Mouse (Mus musculus): ENCODE results near the gene Wdr46. TPM values are rescaled to one million over a fixed set of nuclear protein-coding genes. Genes with fewer than 3 reads are reported as not detected.

Wdr46 gene
- polyA plus RNA-seq, 1 experiment = 64.8 TPM

DNA sequence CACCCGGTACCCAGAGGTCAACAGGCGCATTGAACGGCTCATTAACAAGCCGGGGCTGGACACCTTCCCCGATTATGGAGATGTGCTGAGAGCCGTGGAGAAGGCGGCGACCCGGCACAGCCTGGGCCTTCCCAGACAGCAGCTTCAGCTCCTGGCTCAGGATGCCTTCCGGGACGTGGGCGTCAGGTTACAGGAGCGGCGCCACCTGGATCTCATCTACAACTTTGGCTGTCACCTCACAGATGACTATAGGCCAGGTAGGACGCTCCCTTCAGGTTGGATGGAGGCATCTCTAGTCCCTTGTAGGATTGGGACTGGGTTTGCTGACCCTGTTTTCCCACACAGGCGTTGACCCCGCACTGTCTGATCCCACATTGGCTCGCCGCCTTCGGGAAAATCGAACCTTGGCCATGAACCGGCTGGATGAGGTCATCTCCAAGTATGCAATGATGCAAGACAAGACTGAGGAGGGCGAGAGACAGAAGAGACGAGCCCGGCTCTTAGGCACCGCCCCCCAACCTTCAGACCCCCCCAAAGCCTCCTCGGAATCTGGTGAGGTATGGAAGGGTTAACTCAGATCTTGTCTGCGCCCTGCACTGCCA is 28.5 kb upstream of the Wdr46 start:
- TF ChIP-seq FOSL1 (IDR thresholded peaks at IDR 0.05; ENCODE audit: insufficient read depth, low read length, poor library complexity, severe bottlenecking) (no peak), MYOD1 (IDR thresholded peaks at IDR 0.05; ENCODE audit: control insufficient read depth, insufficient read length, low read depth) (no peak), MYOG (IDR thresholded peaks at IDR 0.05; ENCODE audit: control insufficient read depth, extremely low read depth, insufficient read length) (no peak), MAX (IDR thresholded peaks at IDR 0.05) (no peak), CEBPB (IDR thresholded peaks at IDR 0.05; ENCODE audit: low read depth) (no peak), USF1 (IDR thresholded peaks at IDR 0.05; ENCODE audit: low read depth) (no peak), CTCF (IDR thresholded peaks at IDR 0.05; ENCODE audit: control insufficient read depth, insufficient read depth, insufficient read length) (no peak)
- Histone ChIP-seq H3K36me3 (ENCODE audit: control insufficient read depth, insufficient read depth) (peaks cover 38% of the 10 kb centered on the region), H3K4me3 (ENCODE audit: insufficient read depth, poor library complexity, severe bottlenecking) (no peak overlapping the region), H3K79me3 (ENCODE audit: low read depth) (peaks cover 4% of the 10 kb centered on the region), H3ac (ENCODE audit: control insufficient read depth, insufficient read length, low read depth) (no peak overlapping the region), H3K27me3 (ENCODE audit: control insufficient read depth, insufficient read depth, insufficient read length) (no peaks in the 10 kb centered on the region), H3K79me2 (ENCODE audit: control insufficient read depth, insufficient read depth) (peaks cover 51% of the 10 kb centered on the region)

DNA sequence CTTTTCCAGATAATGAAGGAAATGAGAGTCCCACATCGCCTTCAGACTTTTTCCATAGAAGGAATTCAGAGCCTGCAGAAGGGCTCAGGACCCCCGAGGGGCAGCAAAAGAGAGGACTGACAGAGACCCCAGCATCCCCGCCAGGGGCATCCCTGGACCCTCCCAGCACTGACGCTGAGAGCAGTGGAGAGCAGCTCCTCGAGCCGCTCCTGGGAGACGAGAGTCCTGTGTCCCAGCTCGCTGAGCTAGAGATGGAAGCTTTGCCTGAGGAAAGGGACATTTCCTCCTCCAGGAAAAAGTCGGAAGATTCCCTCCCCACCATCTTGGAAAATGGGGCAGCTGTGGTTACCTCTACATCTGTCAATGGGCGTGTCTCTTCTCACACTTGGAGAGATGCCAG is 27.2 kb upstream of the Wdr46 start:
- no peak for TF ChIP-seq USF1 (IDR thresholded peaks at IDR 0.05; ENCODE audit: low read depth)
- no peak for TF ChIP-seq CTCF (IDR thresholded peaks at IDR 0.05; ENCODE audit: control insufficient read depth, insufficient read depth, insufficient read length)
- no peak for TF ChIP-seq MYOG (IDR thresholded peaks at IDR 0.05; ENCODE audit: control insufficient read depth, extremely low read depth, insufficient read length)
- TF ChIP-seq MYOD1 (IDR thresholded peaks at IDR 0.05; ENCODE audit: control insufficient read depth, insufficient read length, low read depth) = no peak
- no peak for TF ChIP-seq MAX (IDR thresholded peaks at IDR 0.05)
- no peak for TF ChIP-seq CEBPB (IDR thresholded peaks at IDR 0.05; ENCODE audit: low read depth)
- no peak for TF ChIP-seq FOSL1 (IDR thresholded peaks at IDR 0.05; ENCODE audit: insufficient read depth, low read length, poor library complexity, severe bottlenecking)
- no peak overlapping the region for H3K4me3 ChIP-seq (ENCODE audit: insufficient read depth, poor library complexity, severe bottlenecking)
- H3K36me3 ChIP-seq (ENCODE audit: control insufficient read depth, insufficient read depth) = peaks cover 46% of the 10 kb centered on the region
- no peak overlapping the region for H3ac ChIP-seq (ENCODE audit: control insufficient read depth, insufficient read length, low read depth)
- no peaks in the 10 kb centered on the region for H3K27me3 ChIP-seq (ENCODE audit: control insufficient read depth, insufficient read depth, insufficient read length)
- H3K79me3 ChIP-seq (ENCODE audit: low read depth) = peaks cover 4% of the 10 kb centered on the region
- peaks cover 62% of the 10 kb centered on the region for H3K79me2 ChIP-seq (ENCODE audit: control insufficient read depth, insufficient read depth)

GRCm38 (mm10) chr17:33913905-33914304 is 26.6 kb upstream of the Wdr46 start:
- no peak overlapping the region for H3K4me3 ChIP-seq (ENCODE audit: insufficient read depth, poor library complexity, severe bottlenecking)
- peaks cover 62% of the 10 kb centered on the region for H3K79me2 ChIP-seq (ENCODE audit: control insufficient read depth, insufficient read depth)
- peaks cover 4% of the 10 kb centered on the region for H3K79me3 ChIP-seq (ENCODE audit: low read depth)
- TF ChIP-seq CTCF (IDR thresholded peaks at IDR 0.05; ENCODE audit: control insufficient read depth, insufficient read depth, insufficient read length) = no peak
- no peak for TF ChIP-seq MYOD1 (IDR thresholded peaks at IDR 0.05; ENCODE audit: control insufficient read depth, insufficient read length, low read depth)
- TF ChIP-seq USF1 (IDR thresholded peaks at IDR 0.05; ENCODE audit: low read depth) = no peak
- no peak for TF ChIP-seq CEBPB (IDR thresholded peaks at IDR 0.05; ENCODE audit: low read depth)
- no peak for TF ChIP-seq MAX (IDR thresholded peaks at IDR 0.05)
- no peak for TF ChIP-seq MYOG (IDR thresholded peaks at IDR 0.05; ENCODE audit: control insufficient read depth, extremely low read depth, insufficient read length)
- no peak for TF ChIP-seq FOSL1 (IDR thresholded peaks at IDR 0.05; ENCODE audit: insufficient read depth, low read length, poor library complexity, severe bottlenecking)
- H3ac ChIP-seq (ENCODE audit: control insufficient read depth, insufficient read length, low read depth) = no peak overlapping the region
- H3K27me3 ChIP-seq (ENCODE audit: control insufficient read depth, insufficient read depth, insufficient read length) = no peaks in the 10 kb centered on the region
- peaks cover 47% of the 10 kb centered on the region for H3K36me3 ChIP-seq (ENCODE audit: control insufficient read depth, insufficient read depth)

- Histone ChIP-seq H3K79me2 (ENCODE audit: control insufficient read depth, insufficient read depth) (peaks cover 55% of the 10 kb centered on the region), H3K36me3 (ENCODE audit: control insufficient read depth, insufficient read depth) (peaks cover 47% of the 10 kb centered on the region), H3K27me3 (ENCODE audit: control insufficient read depth, insufficient read depth, insufficient read length) (no peaks in the 10 kb centered on the region), H3K4me3 (ENCODE audit: insufficient read depth, poor library complexity, severe bottlenecking) (no peak overlapping the region), H3ac (ENCODE audit: control insufficient read depth, insufficient read length, low read depth) (peak overlapping the region; percentile 20), H3K79me3 (ENCODE audit: low read depth) (peaks cover 4% of the 10 kb centered on the region)
- no peak for TF ChIP-seq MYOG (IDR thresholded peaks at IDR 0.05; ENCODE audit: control insufficient read depth, extremely low read depth, insufficient read length)
- TF ChIP-seq CTCF (IDR thresholded peaks at IDR 0.05; ENCODE audit: control insufficient read depth, insufficient read depth, insufficient read length) = no peak
Observed at GRCm38 (mm10) chr17:33914969-33915391, 25.5 kb upstream of the Wdr46 start.

DNA sequence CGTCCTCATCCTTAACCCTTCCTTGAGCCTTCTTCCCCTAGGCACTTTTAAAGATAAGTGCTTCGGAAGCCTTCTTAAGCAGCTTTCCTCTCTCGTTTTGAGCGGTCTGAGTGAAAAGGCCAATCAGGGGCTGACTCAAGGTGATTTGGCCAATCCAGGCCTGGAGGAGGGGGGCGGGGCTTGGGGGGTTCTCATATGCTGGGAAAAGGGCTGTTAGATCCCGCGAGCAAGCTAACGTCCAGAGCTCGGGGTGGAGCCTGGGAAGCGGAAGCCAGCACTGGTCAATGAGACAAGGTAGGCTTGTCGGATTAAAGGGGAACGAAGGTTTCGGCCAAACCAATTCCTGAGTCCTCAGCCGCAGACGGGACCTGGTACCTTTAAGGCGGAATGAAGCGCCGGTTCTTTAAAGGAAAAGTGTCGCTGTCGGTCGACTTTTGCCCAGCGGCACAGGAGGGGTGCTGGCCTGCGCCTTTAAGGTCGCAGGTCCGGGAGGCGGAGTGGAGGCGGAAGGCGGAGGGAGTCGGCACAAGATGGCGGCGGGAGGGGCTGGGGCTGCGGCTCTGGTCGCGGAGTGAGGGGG is 24.7 kb upstream of the Wdr46 start, which contains the start of the genes Tapbp and Zbtb22:
Gene Tapbp (plus strand): TSS at position 229 of the 580 bp plus-strand sequence.
Gene Zbtb22 (plus strand): TSS at position 234 of the 580 bp plus-strand sequence.
- Histone ChIP-seq H3K4me3 (ENCODE audit: insufficient read depth, poor library complexity, severe bottlenecking) (peak within 1 kb of the TSS; percentile 46), H3K27me3 (ENCODE audit: control insufficient read depth, insufficient read depth, insufficient read length) (no peaks in the 10 kb centered on the region), H3ac (ENCODE audit: control insufficient read depth, insufficient read length, low read depth) (peak within 1 kb of the TSS; percentile 50), H3K36me3 (ENCODE audit: control insufficient read depth, insufficient read depth) (peaks cover 47% of the 10 kb centered on the region), H3K79me3 (ENCODE audit: low read depth) (peaks cover 4% of the 10 kb centered on the region), H3K79me2 (ENCODE audit: control insufficient read depth, insufficient read depth) (peaks cover 49% of the 10 kb centered on the region)
- no peak for TF ChIP-seq MYOD1 (IDR thresholded peaks at IDR 0.05; ENCODE audit: control insufficient read depth, insufficient read length, low read depth)
- TF ChIP-seq FOSL1 (IDR thresholded peaks at IDR 0.05; ENCODE audit: insufficient read depth, low read length, poor library complexity, severe bottlenecking) = no peak
- TF ChIP-seq CTCF (IDR thresholded peaks at IDR 0.05; ENCODE audit: control insufficient read depth, insufficient read depth, insufficient read length) = no peak
- TF ChIP-seq MYOG (IDR thresholded peaks at IDR 0.05; ENCODE audit: control insufficient read depth, extremely low read depth, insufficient read length) = no peak
- TF ChIP-seq USF1 (IDR thresholded peaks at IDR 0.05; ENCODE audit: low read depth) = no peak
- no peak for TF ChIP-seq MAX (IDR thresholded peaks at IDR 0.05)
- TF ChIP-seq CEBPB (IDR thresholded peaks at IDR 0.05; ENCODE audit: low read depth) = no peak
